Mouse (Mus musculus) hindbrain, embryonic 12.5 days (tissue): ENCODE data around the gene Eri3. TPM values are rescaled to one million over a fixed set of nuclear protein-coding genes. Genes with fewer than 3 reads are reported as not detected.

Experiments
- ATAC-seq: fragments of 200-750 bp; cut with Nextera tagmentation; 2 replicates; pipeline ENCODE4 v1.8.0; 2017; ENCODE audit warnings: moderate TSS enrichment; ENCODE audit not compliant: low FRiP score
- H3K27ac ChIP-seq: fragments of 300-500 bp; sonication (generic); 2 replicates; pipeline ENCODE4 v1.5.1; 2016; ENCODE audit warnings: mild to moderate bottlenecking
- H3K27me3 ChIP-seq: fragments of 300-500 bp; sonication (generic); 2 replicates; pipeline ENCODE4 v1.6.1; 2016; ENCODE audit warnings: mild to moderate bottlenecking
- H3K36me3 ChIP-seq: fragments of 300-500 bp; sonication (generic); 2 replicates; pipeline ENCODE4 v1.6.1; 2016; ENCODE audit warnings: mild to moderate bottlenecking
- H3K4me1 ChIP-seq: fragments of 300-500 bp; sonication (generic); 2 replicates; pipeline ENCODE4 v1.6.1; 2016
- H3K4me2 ChIP-seq: fragments of 300-500 bp; sonication (generic); replicated peaks from 2 replicates; pipeline ENCODE4 v1.6.1; 2016; ENCODE audit warnings: mild to moderate bottlenecking
- H3K4me3 ChIP-seq: fragments of 300-500 bp; sonication (generic); 2 replicates; pipeline ENCODE4 v1.5.1; 2016; ENCODE audit warnings: mild to moderate bottlenecking
- H3K9ac ChIP-seq: fragments of 300-500 bp; sonication (generic); 2 replicates; pipeline ENCODE4 v1.6.1; 2016; ENCODE audit warnings: mild to moderate bottlenecking, moderate library complexity
- H3K9me3 ChIP-seq: fragments of 300-500 bp; sonication (generic); replicated peaks from 2 replicates; pipeline ENCODE4 v1.6.1; 2016; ENCODE audit warnings: mild to moderate bottlenecking
- WGBS: fragments of 180-500 bp; shearing (Covaris S2); methylation state at CpG from one replicate; pipeline ENCODE4 v1.1.7; 2016; 5-methylcytosine and 5-hydroxymethylcytosine counted together
- polyA plus RNA-seq: library from polyadenylated mRNA; unstranded; fragments of >200 nt; fragmentation: Nextera tagmentation; extraction: Ambion mirVana; gene quantifications from 2 replicates; pipeline ENCODE4 v1.2.1, GENCODE M21; 2016

The Eri3 gene
- polyA plus RNA-seq, 1 experiment from 2014 or later = 178 TPM

- no peak for ATAC-seq
- Histone ChIP-seq H3K9me3 (no peaks in the 10 kb centered on the region), H3K9ac (peak overlapping the region; percentile 0; the same call in 1 of the 2 replicates), H3K4me1 (peaks cover 71% of the 10 kb centered on the region), H3K36me3 (no peaks in the 10 kb centered on the region), H3K27me3 (no peaks in the 10 kb centered on the region), H3K4me2 (no peak overlapping the region), H3K27ac (peak overlapping the region; percentile 71), H3K4me3 (no peak overlapping the region)
- 19% methylated on average over 10 of the region's 10 CpGs for WGBS
These were observed 104.0 kb downstream of the Eri3 start for GRCm38 (mm10) chr4:117654016-117654702.

GRCm38 (mm10) chr4:117654703-117655499 lies 104.7 kb downstream of the Eri3 start:
- ATAC-seq = no peak
- WGBS = 43% methylated on average over 9 of the region's 9 CpGs
- Histone ChIP-seq H3K9ac (peak overlapping the region; percentile 0; the same call in 1 of the 2 replicates), H3K27me3 (no peaks in the 10 kb centered on the region), H3K4me3 (no peak overlapping the region), H3K4me1 (peaks cover 68% of the 10 kb centered on the region), H3K36me3 (no peaks in the 10 kb centered on the region), H3K4me2 (no peak overlapping the region), H3K27ac (peak overlapping the region; percentile 71), H3K9me3 (no peaks in the 10 kb centered on the region)

GRCm38 (mm10) chr4:117655500-117655863 lies 105.3 kb downstream of the Eri3 start:
- no peak overlapping the region for H3K4me3 ChIP-seq
- WGBS = 39% methylated on average over 5 of the region's 5 CpGs
- H3K4me2 ChIP-seq = no peak overlapping the region
- H3K27ac ChIP-seq = peak overlapping the region; percentile 71
- no peak for ATAC-seq
- H3K27me3 ChIP-seq = no peaks in the 10 kb centered on the region
- H3K9ac ChIP-seq = no peak overlapping the region
- H3K4me1 ChIP-seq = peaks cover 68% of the 10 kb centered on the region
- no peaks in the 10 kb centered on the region for H3K36me3 ChIP-seq
- H3K9me3 ChIP-seq = no peaks in the 10 kb centered on the region

GRCm38 (mm10) chr4:117656961-117657360 lies 106.8 kb downstream of the Eri3 start:
- no peak for ATAC-seq
- H3K9me3 ChIP-seq = no peaks in the 10 kb centered on the region
- H3K4me2 ChIP-seq = no peak overlapping the region
- H3K27ac ChIP-seq = 0 out of 2 replicates have a peak overlapping the region, but pooled peaks have one; percentile 9
- H3K4me1 ChIP-seq = peaks cover 62% of the 10 kb centered on the region
- no peaks in the 10 kb centered on the region for H3K27me3 ChIP-seq
- H3K36me3 ChIP-seq = no peaks in the 10 kb centered on the region
- WGBS = 17% methylated on average over 6 of the region's 6 CpGs
- no peak overlapping the region for H3K4me3 ChIP-seq
- H3K9ac ChIP-seq = no peak overlapping the region

GRCm38 (mm10) chr4:117657646-117658045 lies 107.5 kb downstream of the Eri3 start:
- Histone ChIP-seq H3K4me2 (no peak overlapping the region), H3K27me3 (no peaks in the 10 kb centered on the region), H3K9me3 (no peaks in the 10 kb centered on the region), H3K4me1 (peaks cover 56% of the 10 kb centered on the region), H3K4me3 (no peak overlapping the region), H3K36me3 (no peaks in the 10 kb centered on the region), H3K9ac (no peak overlapping the region), H3K27ac (0 out of 2 replicates have a peak overlapping the region, but pooled peaks have one; percentile 1)
- no peak for ATAC-seq
- WGBS = 70% methylated on average over 4 of the region's 4 CpGs

GRCm38 (mm10) chr4:117658582-117659444 lies 108.6 kb downstream of the Eri3 start:
- Histone ChIP-seq H3K9ac (no peak overlapping the region), H3K4me3 (no peak overlapping the region), H3K9me3 (no peaks in the 10 kb centered on the region), H3K4me1 (peaks cover 51% of the 10 kb centered on the region), H3K36me3 (no peaks in the 10 kb centered on the region), H3K4me2 (no peak overlapping the region), H3K27me3 (no peaks in the 10 kb centered on the region), H3K27ac (peak overlapping the region; percentile 71)
- WGBS = 59% methylated on average over 14 of the region's 14 CpGs
- peak; percentile 51; the same call in 1 of the 2 replicates for ATAC-seq

GRCm38 (mm10) chr4:117660001-117660400 lies 109.8 kb downstream of the Eri3 start:
- H3K9ac ChIP-seq = no peak overlapping the region
- no peak for ATAC-seq
- no peaks in the 10 kb centered on the region for H3K9me3 ChIP-seq
- no peak overlapping the region for H3K4me2 ChIP-seq
- H3K4me3 ChIP-seq = no peak overlapping the region
- H3K27me3 ChIP-seq = no peaks in the 10 kb centered on the region
- H3K27ac ChIP-seq = 0 out of 2 replicates have a peak overlapping the region, but pooled peaks have one; percentile 71
- WGBS = 97% methylated on average over 5 of the region's 5 CpGs
- no peaks in the 10 kb centered on the region for H3K36me3 ChIP-seq
- H3K4me1 ChIP-seq = peaks cover 42% of the 10 kb centered on the region

GRCm38 (mm10) chr4:117664411-117665137 lies 114.4 kb downstream of the Eri3 start:
- ATAC-seq = peak; percentile 71
- no peak overlapping the region for H3K4me3 ChIP-seq
- 68% methylated on average over 10 of the region's 10 CpGs for WGBS
- H3K27me3 ChIP-seq = no peaks in the 10 kb centered on the region
- peaks cover 9% of the 10 kb centered on the region; the same call in 1 of the 2 replicates for H3K4me1 ChIP-seq
- no peak overlapping the region for H3K4me2 ChIP-seq
- H3K27ac ChIP-seq = peak overlapping the region; percentile 80; the same call in 1 of the 2 replicates
- no peaks in the 10 kb centered on the region for H3K36me3 ChIP-seq
- no peak overlapping the region for H3K9ac ChIP-seq
- H3K9me3 ChIP-seq = no peaks in the 10 kb centered on the region

- Histone ChIP-seq H3K27me3 (no peaks in the 10 kb centered on the region), H3K27ac (peak overlapping the region; percentile 80), H3K9me3 (no peaks in the 10 kb centered on the region), H3K4me3 (no peak overlapping the region), H3K4me1 (peaks cover 9% of the 10 kb centered on the region; the same call in 1 of the 2 replicates), H3K9ac (no peak overlapping the region), H3K4me2 (no peak overlapping the region), H3K36me3 (no peaks in the 10 kb centered on the region)
- 69% methylated on average over 7 of the region's 7 CpGs for WGBS
- ATAC-seq = no peak
These were observed 115.4 kb downstream of the Eri3 start for GRCm38 (mm10) chr4:117665531-117665930.

GRCm38 (mm10) chr4:117666054-117666453 lies 115.9 kb downstream of the Eri3 start:
- H3K4me1 ChIP-seq = peaks cover 9% of the 10 kb centered on the region; the same call in 1 of the 2 replicates
- 0 out of 2 replicates have a peak overlapping the region, but pooled peaks have one; percentile 36 for H3K27ac ChIP-seq
- no peak overlapping the region for H3K9ac ChIP-seq
- H3K4me3 ChIP-seq = no peak overlapping the region
- H3K36me3 ChIP-seq = no peaks in the 10 kb centered on the region
- WGBS = 66% methylated on average over 8 of the region's 8 CpGs
- no peak overlapping the region for H3K4me2 ChIP-seq
- 0 out of 2 replicates have a peak, but pooled peaks have one; percentile 35 for ATAC-seq
- H3K27me3 ChIP-seq = no peaks in the 10 kb centered on the region
- no peaks in the 10 kb centered on the region for H3K9me3 ChIP-seq

- no peak overlapping the region for H3K4me2 ChIP-seq
- H3K27me3 ChIP-seq = no peaks in the 10 kb centered on the region
- H3K9me3 ChIP-seq = no peaks in the 10 kb centered on the region
- H3K27ac ChIP-seq = no peak overlapping the region
- ATAC-seq = no peak
- H3K9ac ChIP-seq = no peak overlapping the region
- peaks cover 12% of the 10 kb centered on the region for H3K4me1 ChIP-seq
- H3K36me3 ChIP-seq = peaks cover 21% of the 10 kb centered on the region
- WGBS = 81% methylated on average over 7 of the region's 7 CpGs
- no peak overlapping the region for H3K4me3 ChIP-seq
These were observed 119.7 kb downstream of the Eri3 start for GRCm38 (mm10) chr4:117669874-117670273.
